Mouse (Mus musculus) gastrocnemius, adult 18-20 months (tissue): ENCODE measurements at regions not wholly inside any gene's neighbourhood (a gene's known extent, or its start where the extent isn't known, plus 50 kb on each side); places are given as distances from the start of the nearest gene placed in this dataset.

Experiments used
- DNase-seq: peaks from one replicate; pipeline ENCODE4 v3.0.0; 2021; ENCODE audit warnings: low spot score

DNA sequence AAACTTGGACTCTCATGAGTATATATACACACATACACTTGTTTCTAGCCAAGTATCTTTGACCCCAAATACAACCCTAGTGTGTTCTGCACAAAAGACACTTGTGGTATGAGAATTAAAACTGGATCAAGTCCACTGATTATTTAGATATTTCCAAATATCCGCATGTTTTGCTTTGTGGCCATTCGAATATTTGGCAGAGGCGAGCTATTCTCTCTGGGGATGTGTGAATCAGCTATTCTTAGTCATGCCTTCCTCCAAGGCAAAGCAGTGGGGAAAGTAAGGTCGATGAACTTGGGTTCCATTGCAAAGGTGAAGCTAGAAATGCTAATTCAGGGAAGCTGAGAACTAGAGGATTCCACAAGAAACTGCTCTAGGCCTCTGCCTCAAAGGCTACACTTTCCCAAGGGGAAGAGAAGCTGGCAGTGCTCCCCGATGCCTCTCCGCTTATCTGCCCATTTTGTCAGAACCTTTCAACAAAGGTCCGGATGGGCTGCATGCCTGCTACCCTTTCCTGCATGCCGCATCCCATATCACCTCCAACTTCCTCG is 154.4 kb downstream of the Snx19 start:
- peak; percentile 52 for DNase-seq

- DNase-seq: no peak
These were observed 153.6 kb downstream of the Snx19 start for GRCm38 (mm10) chr9:30580500-30580899.

- DNase-seq: peak; percentile 68
These were observed 151.3 kb downstream of the Snx19 start for GRCm38 (mm10) chr9:30578213-30578612.

- no peak for DNase-seq
These were observed 150.3 kb downstream of the Snx19 start for GRCm38 (mm10) chr9:30577243-30577642.

DNA sequence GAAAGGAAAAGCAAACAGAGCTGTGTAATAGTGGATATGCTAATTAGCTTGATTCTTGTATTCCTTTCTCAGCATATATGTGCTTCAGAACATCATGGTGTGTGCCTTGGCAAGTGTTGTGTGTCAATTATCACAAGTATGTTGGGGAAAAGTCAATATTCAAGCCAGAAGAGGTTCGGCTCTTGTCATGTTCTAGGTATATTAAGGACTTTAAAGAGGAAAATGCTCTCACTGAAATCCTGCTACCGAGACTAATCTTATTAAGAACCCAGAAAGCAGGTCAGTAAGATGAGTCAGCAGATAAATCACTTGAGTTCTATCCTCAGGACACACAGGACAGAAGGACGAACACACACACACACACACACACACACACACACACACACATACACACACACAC is 148.6 kb downstream of the Snx19 start:
- DNase-seq: no peak

GRCm38 (mm10) chr9:30573294-30573693 is 146.4 kb downstream of the Snx19 start:
- DNase-seq: no peak

DNA sequence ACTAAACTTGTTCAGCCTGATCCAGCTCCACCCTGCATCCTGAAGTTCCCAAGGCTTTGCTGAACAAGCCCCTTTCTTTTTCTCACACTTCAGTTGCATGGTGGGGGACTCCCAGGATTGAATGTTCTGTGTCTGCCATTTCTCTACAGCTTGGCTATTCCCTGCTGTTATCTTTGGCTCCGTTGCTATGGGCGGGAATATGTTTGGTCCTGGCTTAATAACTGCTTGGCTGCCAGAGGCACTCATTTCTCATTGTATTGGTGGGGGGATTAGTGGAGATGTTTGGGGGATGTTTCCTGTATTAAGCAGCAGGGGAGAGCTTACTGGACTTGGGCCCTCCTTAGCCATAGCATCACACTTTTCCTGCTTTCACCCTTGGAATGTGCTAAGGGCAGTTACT is 144.1 kb downstream of the Snx19 start:
- no peak for DNase-seq

- no peak for DNase-seq
These were observed 138.1 kb downstream of the Snx19 start for GRCm38 (mm10) chr9:30564765-30565680.

DNA sequence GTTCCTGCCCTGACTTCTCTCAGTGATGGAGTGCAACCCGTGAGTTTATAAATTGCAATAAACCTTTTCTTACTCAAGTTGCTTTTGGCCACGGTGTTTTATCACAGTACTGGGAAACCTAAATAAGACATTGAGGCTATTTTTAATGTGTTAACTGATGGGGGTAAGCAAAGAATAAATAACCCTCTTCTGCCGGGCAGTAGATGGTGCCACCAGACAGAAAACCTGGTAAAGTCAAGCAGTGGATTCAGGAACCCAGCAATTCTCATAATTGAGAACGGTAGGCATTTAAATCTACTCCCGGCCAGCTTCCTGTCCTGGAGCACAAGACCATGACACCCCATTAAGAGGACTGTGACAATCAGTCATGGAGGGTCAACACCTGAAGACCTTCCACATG is 136.5 kb downstream of the Snx19 start:
- DNase-seq: no peak

DNA sequence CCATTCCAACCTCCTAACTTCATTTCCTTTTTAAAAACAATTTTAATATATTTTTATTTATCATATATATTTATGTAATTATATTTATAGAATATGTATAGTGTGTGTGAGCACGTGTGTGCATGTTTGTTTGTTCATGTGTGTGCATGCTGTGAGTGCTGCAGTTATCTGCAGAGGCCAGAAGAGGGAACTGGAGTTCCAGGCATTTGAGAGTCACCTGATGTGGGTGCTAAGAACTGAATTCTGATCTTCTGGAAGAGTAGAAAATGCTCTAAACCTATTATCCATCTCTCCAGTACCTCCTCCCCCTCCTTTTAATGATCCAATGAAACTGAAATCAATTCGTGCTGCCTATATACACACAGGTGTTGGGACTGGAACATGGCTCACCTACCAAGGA is 128.0 kb downstream of the Snx19 start:
- no peak for DNase-seq

DNA sequence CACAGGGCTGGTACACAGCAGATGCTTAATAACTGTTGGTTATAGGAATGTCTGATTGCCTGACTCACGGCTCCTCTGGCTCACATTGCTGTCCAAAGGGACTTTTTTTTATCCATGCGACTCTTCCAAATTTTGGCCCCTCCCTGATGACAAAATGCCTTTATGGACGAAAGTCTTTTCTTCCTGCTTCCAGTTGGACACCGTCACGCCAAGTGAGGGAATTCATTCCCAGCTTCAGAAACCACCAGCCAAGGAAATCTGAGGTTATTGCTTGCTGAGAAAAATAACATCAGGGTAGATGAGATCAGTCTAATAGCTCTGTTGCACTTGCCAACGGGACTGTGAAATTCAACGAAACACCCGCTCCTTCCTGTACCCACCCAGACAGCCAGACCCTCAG is 125.8 kb downstream of the Snx19 start:
- DNase-seq: peak; percentile 69

DNA sequence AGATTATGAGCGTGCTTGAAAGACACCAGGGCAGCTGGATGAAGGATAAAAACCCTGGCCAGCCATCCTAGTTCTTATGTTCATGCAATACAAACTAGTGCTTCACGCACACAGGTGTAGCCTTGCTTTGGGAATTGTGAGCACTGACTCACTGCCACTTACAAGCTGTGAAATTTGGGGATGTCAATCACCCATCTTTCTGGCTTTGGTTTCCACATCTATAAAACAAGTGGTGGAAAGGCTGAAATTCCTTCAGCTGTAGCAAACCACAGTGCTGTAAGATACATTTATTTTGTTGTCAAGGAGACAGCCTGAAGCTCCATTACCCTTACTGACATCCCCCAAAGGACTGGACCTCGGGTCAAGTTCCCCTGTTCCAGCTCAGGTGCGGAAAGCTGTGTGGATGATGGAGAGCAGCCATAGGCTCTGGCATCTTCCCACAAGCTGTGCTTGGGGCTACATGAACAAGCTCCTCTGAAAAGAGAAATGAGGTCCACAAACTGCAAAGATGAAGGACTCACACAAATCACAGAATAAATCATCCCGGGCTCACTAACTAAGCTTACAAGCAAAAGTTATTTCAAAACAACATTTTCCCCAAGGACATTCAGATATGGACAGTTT is 123.1 kb downstream of the Snx19 start:
- DNase-seq: no peak

DNA sequence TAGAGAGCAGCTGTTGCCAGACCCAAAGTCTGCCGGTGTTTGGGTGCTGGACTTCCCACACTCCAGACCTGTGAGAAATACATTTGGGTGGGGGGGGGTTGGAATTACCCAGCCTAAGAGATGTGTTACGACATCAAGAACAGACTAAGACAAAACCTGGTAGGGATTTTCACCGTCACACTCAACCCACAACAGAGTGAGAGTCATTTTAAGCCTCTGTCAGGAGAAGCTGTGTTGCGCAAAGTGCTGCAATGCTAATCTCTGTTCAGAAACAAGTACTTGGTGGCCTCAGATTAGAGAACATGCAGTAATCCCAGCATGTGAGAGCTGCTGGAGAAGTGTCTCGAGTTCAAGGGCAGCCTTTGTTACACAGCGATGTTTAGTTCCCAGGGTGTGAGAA is 113.0 kb downstream of the Snx19 start:
- no peak for DNase-seq

- no peak for DNase-seq
These were observed 109.7 kb downstream of the Snx19 start for GRCm38 (mm10) chr9:30536508-30537100.

DNA sequence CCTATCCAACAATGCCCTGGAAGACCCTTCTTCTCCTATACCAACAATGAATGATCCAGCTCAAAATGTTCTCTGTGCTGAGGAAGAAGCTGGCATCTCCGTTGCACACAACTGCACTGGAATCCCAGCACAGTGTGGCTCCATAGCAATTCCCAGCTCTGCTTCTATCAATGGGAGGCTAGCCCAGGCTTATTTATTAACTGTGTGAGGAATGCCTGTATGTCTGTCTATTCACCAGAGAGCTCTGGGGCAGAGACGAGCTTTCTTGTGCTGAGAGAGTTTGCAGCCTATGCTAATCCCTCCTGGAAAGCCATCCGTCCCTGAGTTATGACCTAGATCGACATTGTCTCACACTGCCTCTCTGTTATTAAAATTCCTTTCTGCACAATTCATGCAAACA is 108.1 kb downstream of the Snx19 start:
- DNase-seq: no peak

GRCm38 (mm10) chr9:30533780-30534343 is 107.0 kb downstream of the Snx19 start:
- no peak for DNase-seq

DNA sequence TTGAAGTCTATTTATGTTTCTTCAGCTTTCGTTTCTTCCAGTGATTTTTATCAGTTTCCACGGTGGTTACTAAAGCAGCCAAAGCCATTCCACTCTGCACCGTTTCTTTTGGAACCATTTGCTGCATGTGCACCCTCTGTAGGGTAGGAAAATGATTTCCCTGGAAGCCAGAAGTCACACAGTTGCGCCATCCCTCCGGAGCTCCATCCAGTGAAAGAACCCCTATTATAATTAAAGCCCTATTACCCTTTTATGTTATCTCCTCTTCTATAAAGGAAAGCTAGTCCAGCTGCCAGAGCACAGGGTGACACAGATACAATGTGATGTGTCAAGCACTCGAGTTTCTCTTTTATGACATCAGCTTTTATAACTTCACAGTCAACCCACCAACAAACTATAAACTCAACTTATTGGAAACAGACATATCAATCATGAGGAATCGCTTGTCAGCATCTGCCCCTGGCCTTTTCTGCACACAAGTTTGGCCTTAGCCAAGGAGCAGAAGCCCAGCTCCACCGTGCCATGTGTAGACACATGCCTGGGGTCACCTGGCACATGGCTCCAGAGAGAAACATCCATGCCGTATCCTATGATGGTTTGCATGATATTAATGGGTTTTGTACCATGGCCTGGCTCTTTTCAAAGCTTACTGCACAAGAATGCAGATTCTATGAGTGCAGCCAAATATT is 106.3 kb downstream of the Snx19 start:
- no peak for DNase-seq

DNA sequence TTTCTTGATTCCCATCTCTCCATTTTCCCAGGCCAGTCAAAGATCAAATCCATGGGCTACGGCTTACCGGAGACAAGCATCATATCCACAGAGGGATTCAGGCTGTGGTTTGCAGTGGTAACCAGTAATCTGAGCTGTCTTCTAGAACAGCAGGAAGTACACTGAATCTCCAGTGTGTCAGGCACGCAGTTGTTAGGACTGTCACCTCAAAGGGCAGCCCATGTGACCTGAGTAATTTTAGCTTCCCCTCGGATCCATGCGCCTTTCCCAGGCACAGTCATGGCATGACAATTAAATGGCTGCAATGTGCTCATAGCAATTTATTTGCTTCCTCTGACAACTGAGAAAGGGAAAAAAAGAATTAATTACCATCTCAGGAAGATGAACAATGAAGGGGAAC is 98.2 kb downstream of the Snx19 start:
- DNase-seq: no peak

DNA sequence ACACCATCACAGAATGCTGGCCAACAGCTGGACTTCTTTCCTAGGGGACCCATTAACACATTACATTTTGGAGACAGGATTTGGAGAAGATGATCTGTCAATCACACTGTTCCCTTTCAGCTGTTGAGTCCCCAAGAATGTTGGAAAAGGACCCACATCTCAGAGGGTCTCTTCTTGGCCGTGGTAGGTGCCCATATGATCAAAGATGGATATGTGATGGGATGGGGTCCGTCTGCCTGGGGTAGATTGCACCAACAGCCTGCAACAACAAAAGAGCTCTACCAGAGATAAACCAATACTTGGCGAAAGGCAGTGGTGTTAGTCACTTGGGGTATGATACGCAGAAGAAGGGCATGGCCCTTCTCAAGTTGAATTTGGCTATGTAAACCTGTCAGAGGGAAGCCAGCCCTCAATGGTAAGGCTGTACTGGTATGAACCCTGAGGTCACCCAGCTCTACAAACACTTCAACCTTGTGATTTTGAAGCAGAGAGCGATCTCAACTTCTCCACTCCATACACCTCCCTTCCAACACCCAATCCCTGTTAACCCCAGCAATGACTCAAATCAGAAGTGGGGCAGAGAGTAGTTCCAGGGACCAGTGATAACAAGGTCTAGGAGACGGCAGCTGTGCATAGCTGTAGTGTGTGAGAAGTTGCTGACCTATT is 97.6 kb downstream of the Snx19 start:
- peak; percentile 21 for DNase-seq

GRCm38 (mm10) chr9:30523852-30524251 is 96.9 kb downstream of the Snx19 start:
- peak; percentile 57 for DNase-seq
